Mouse (Mus musculus) spleen, postnatal 4 days (tissue): ENCODE data around the gene Txlnb.
"Not testable (repeated sequence)": the region's sequence is repeated elsewhere in the genome, so short reads cannot be mapped to it uniquely, and the experiment has no call there.

ENCODE experiments used
- DNase-seq, 2 experiments: peaks; one replicate each; pipeline ENCODE4 v3.0.0; 2022; ENCODE audit warnings: low spot score in 2 of 2

The Txlnb gene

GRCm38 (mm10) chr10:17795767-17796631, at the start of gene Txlnb:
TSS of gene Txlnb (plus strand) at chr10:17796226.
- peak in 1 of 2 experiments; percentile 46 for DNase-seq

- no peak for DNase-seq
Observed at GRCm38 (mm10) chr10:17752478-17752877, 43.5 kb upstream of the Txlnb start.

- no peak for DNase-seq
Observed at GRCm38 (mm10) chr10:17759772-17760171, 36.3 kb upstream of the Txlnb start.

- no peak for DNase-seq
Observed at GRCm38 (mm10) chr10:17760750-17761613, 35.0 kb upstream of the Txlnb start.

- DNase-seq: no peak
Observed at GRCm38 (mm10) chr10:17761652-17762051, 34.4 kb upstream of the Txlnb start.

GRCm38 (mm10) chr10:17762946-17763345, 33.1 kb upstream of the Txlnb start:
- no peak for DNase-seq

- no peak for DNase-seq
Observed at GRCm38 (mm10) chr10:17769856-17770255, 26.2 kb upstream of the Txlnb start.

- DNase-seq: no peak
Observed at GRCm38 (mm10) chr10:17772364-17772763, 23.7 kb upstream of the Txlnb start.

- no peak for DNase-seq
Observed at GRCm38 (mm10) chr10:17774366-17774765, 21.7 kb upstream of the Txlnb start.

- DNase-seq: no peak
Observed at GRCm38 (mm10) chr10:17775079-17775478, 20.9 kb upstream of the Txlnb start.

- not testable (repeated sequence) for DNase-seq
Observed at GRCm38 (mm10) chr10:17776684-17777083, 19.3 kb upstream of the Txlnb start.

GRCm38 (mm10) chr10:17786771-17787170, 9.3 kb upstream of the Txlnb start:
- no peak for DNase-seq

- DNase-seq: no peak
Observed at GRCm38 (mm10) chr10:17787938-17788337, 8.1 kb upstream of the Txlnb start.

- no peak for DNase-seq
Observed at GRCm38 (mm10) chr10:17788347-17788746, 7.7 kb upstream of the Txlnb start.

- DNase-seq: no peak
Observed at GRCm38 (mm10) chr10:17793926-17794325, 2.1 kb upstream of the Txlnb start.

- DNase-seq: no peak
Observed at GRCm38 (mm10) chr10:17794443-17794842, 1.6 kb upstream of the Txlnb start.

- DNase-seq: no peak
Observed at GRCm38 (mm10) chr10:17795227-17795626, 799 bp upstream of the Txlnb start.

- no peak for DNase-seq
Observed at GRCm38 (mm10) chr10:17796846-17797631, 1.0 kb downstream of the Txlnb start.

GRCm38 (mm10) chr10:17797681-17798080, 1.7 kb downstream of the Txlnb start:
- no peak for DNase-seq

- no peak for DNase-seq
Observed at GRCm38 (mm10) chr10:17801788-17802187, 5.8 kb downstream of the Txlnb start.

GRCm38 (mm10) chr10:17808526-17808925, 12.5 kb downstream of the Txlnb start:
- no peak for DNase-seq

- DNase-seq: no peak
Observed at GRCm38 (mm10) chr10:17815052-17815451, 19.0 kb downstream of the Txlnb start.
